Mouse (Mus musculus): ENCODE measurements at regions not wholly inside any gene's neighbourhood (a gene's known extent, or its start where the extent isn't known, plus 50 kb on each side); places are given as distances from the start of the nearest gene placed in this dataset.

DNA sequence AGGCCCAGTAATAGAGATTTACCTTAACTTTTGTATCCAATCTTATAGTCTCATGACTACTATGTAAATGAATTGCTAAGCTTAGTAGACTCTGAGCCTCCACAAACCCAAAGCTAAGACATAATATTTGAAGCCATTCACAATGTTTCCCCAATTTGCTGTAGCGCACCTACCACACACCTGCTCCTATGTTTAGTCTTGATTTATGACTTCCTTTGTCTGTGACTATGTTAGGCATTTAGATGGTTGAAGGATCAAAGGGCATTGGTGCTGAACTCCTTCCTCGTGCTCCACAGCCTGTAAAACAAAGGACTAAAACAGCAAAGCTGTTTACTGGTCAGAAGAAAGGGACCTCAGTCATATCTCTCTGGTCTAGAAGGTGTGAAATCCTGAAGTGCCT lies 210.0 kb downstream of the Parm1 start:
- in situ Hi-C loops (cut with MboI; ENCODE audit: low pct_ligation_motif_present, low pct_unique_long_range_greater_than_20kb, low sequenced_read_pairs) (no loop called here), dilution Hi-C loops (cut with MboI; ENCODE audit: extremely low pct_ligation_motif_present, extremely low pct_unique_long_range_greater_than_20kb, low sequenced_read_pairs) (no loop called here)
- no peak overlapping the region for H3K4me3 ChIP-seq (replicated peaks in 1 of 3; ENCODE audit: low read depth in 2 of 3, low read length in 2 of 3, poor library complexity in 1 of 3)
- H3K27me3 ChIP-seq (replicated peaks): no peaks in the 10 kb centered on the region
- peaks cover 14 to 64% of the 10 kb centered on the region in 2 experiments for H3K4me1 ChIP-seq (ENCODE audit: control insufficient read depth in 1 of 2, insufficient read depth in 2 of 2)
- H3K36me3 ChIP-seq (replicated peaks in 1 of 2; ENCODE audit: control insufficient read depth in 1 of 2, insufficient read depth in 1 of 2, low read length in 1 of 2): no peaks in the 10 kb centered on the region
- TF ChIP-seq MAFK (IDR thresholded peaks at IDR 0.05; ENCODE audit: insufficient replicate concordance, low read length) (no peak), EP300 (IDR thresholded peaks at IDR 0.05; ENCODE audit: low read length) (no peak), POLR2A (IDR thresholded peaks at IDR 0.05; ENCODE audit: low read depth, low read length) (no peak), MAZ (IDR thresholded peaks at IDR 0.05; ENCODE audit: low read depth, low read length) (no peak), USF2 (conservative IDR thresholded peaks at IDR 0.05; ENCODE audit: low read depth, low read length) (no peak), KAT2A (IDR thresholded peaks at IDR 0.05; ENCODE audit: insufficient replicate concordance, low read length) (no peak), MEF2A (IDR thresholded peaks at IDR 0.05; ENCODE audit: borderline replicate concordance, low read depth, low read length) (no peak), IRF4 (IDR thresholded peaks at IDR 0.05; ENCODE audit: low read depth, low read length) (no peak), USF1 (IDR thresholded peaks at IDR 0.05; ENCODE audit: low read depth, low read length) (no peak), E2F4 (IDR thresholded peaks at IDR 0.05; ENCODE audit: insufficient replicate concordance, low read depth, low read length) (no peak), GABPA (IDR thresholded peaks at IDR 0.05; ENCODE audit: insufficient replicate concordance, low read depth, low read length) (no peak)
- no peak overlapping the region for H3K4me2 ChIP-seq (ENCODE audit: insufficient read depth, low read depth, poor library complexity, severe bottlenecking)
- H3K9me3 ChIP-seq (replicated peaks; ENCODE audit: low read length): no peaks in the 10 kb centered on the region
- H3K79me2 ChIP-seq (replicated peaks; ENCODE audit: control insufficient read depth, extremely low read depth, insufficient read depth, poor library complexity, severe bottlenecking): no peaks in the 10 kb centered on the region
- no peak overlapping the region for H3K9ac ChIP-seq (ENCODE audit: insufficient read depth, low read depth)
- no peak overlapping the region for H3K27ac ChIP-seq (ENCODE audit: insufficient read depth, low read depth)
- DNase-seq (ENCODE audit: extremely low read depth): no peak

DNA sequence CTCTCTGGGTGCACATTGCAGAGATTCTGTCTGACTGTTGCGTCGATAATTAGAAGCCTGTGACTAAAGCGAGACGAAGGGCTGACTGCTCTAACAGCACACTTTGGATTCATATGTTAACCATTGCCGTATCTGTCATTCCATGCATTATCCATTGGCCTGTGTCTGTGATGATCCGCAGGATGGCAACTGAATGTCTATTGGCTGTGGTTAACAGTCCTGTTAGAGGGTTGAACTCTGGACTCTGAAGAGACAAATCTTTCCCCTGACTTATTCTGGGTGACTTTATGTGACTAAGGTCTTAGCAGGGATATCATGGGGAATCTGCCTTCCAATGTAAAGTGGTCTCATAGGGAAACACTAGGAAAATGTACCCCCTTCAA lies 208.7 kb downstream of the Parm1 start:
- Histone ChIP-seq H3K79me2 (replicated peaks; ENCODE audit: control insufficient read depth, extremely low read depth, insufficient read depth, poor library complexity, severe bottlenecking) (no peaks in the 10 kb centered on the region), H3K9me3 (replicated peaks; ENCODE audit: low read length) (no peaks in the 10 kb centered on the region), H3K36me3 (replicated peaks in 1 of 2; ENCODE audit: control insufficient read depth in 1 of 2, insufficient read depth in 1 of 2, low read length in 1 of 2) (no peaks in the 10 kb centered on the region), H3K27ac (ENCODE audit: insufficient read depth, low read depth) (peak overlapping the region; percentile 32; the same call in 1 of the 2 replicates), H3K27me3 (replicated peaks) (no peaks in the 10 kb centered on the region), H3K4me2 (ENCODE audit: insufficient read depth, low read depth, poor library complexity, severe bottlenecking) (0 out of 2 replicates have a peak overlapping the region, but pooled peaks have one; percentile 14), H3K4me3 (replicated peaks in 1 of 3; ENCODE audit: low read depth in 2 of 3, low read length in 2 of 3, poor library complexity in 1 of 3) (no peak overlapping the region), H3K4me1 (ENCODE audit: control insufficient read depth in 1 of 2, insufficient read depth in 2 of 2) (peaks cover 16 to 62% of the 10 kb centered on the region in 2 experiments), H3K9ac (ENCODE audit: insufficient read depth, low read depth) (no peak overlapping the region)
- in situ Hi-C loops (cut with MboI; ENCODE audit: low pct_ligation_motif_present, low pct_unique_long_range_greater_than_20kb, low sequenced_read_pairs) (no loop called here), dilution Hi-C loops (cut with MboI; ENCODE audit: extremely low pct_ligation_motif_present, extremely low pct_unique_long_range_greater_than_20kb, low sequenced_read_pairs) (no loop called here)
- TF ChIP-seq KAT2A (IDR thresholded peaks at IDR 0.05; ENCODE audit: insufficient replicate concordance, low read length) (no peak), EP300 (IDR thresholded peaks at IDR 0.05; ENCODE audit: low read length) (no peak), MAFK (IDR thresholded peaks at IDR 0.05; ENCODE audit: insufficient replicate concordance, low read length) (no peak), CHD1 (IDR thresholded peaks at IDR 0.05; ENCODE audit: low read depth, low read length) (no peak), MAX (IDR thresholded peaks at IDR 0.05; ENCODE audit: low read length) (no peak), USF2 (conservative IDR thresholded peaks at IDR 0.05; ENCODE audit: low read depth, low read length) (no peak), GABPA (IDR thresholded peaks at IDR 0.05; ENCODE audit: insufficient replicate concordance, low read depth, low read length) (no peak), E2F4 (IDR thresholded peaks at IDR 0.05; ENCODE audit: insufficient replicate concordance, low read depth, low read length) (no peak), SIN3A (IDR thresholded peaks at IDR 0.05; ENCODE audit: low read length) (no peak)
- no peak for DNase-seq (ENCODE audit: extremely low read depth)
